Mouse (Mus musculus) limb, embryonic 14.5 days (tissue): ENCODE measurements around the gene Atxn10. TPM values are rescaled to one million over a fixed set of nuclear protein-coding genes. Genes with fewer than 3 reads are reported as not detected.

ENCODE experiments used
- ATAC-seq: fragments of 200-750 bp; cut with Nextera tagmentation; 2 replicates; pipeline ENCODE4 v1.8.0; 2017; ENCODE audit warnings: low read depth, moderate number of reproducible peaks, moderate TSS enrichment; ENCODE audit not compliant: low FRiP score
- DNase-seq: peaks from one replicate; pipeline ENCODE4 v3.0.0-alpha.2; 2015; ENCODE audit warnings: low spot score
- H3K27ac ChIP-seq: fragments of 300-500 bp; sonication (generic); replicated peaks from 2 replicates; pipeline ENCODE4 v1.5.1; 2014; ENCODE audit warnings: low read depth, mild to moderate bottlenecking, low read length, moderate library complexity, mixed read lengths
- H3K27me3 ChIP-seq: fragments of 300-500 bp; sonication (generic); 2 replicates; pipeline ENCODE4 v1.6.1; 2014; ENCODE audit warnings: low read length, mixed read lengths; ENCODE audit not compliant: control insufficient read depth, insufficient read depth
- H3K36me3 ChIP-seq: fragments of 300-500 bp; sonication (generic); 2 replicates; pipeline ENCODE4 v1.6.1; 2014; ENCODE audit warnings: mild to moderate bottlenecking, low read length, moderate library complexity, mixed read lengths; ENCODE audit not compliant: control insufficient read depth, insufficient read depth
- H3K4me1 ChIP-seq: fragments of 300-500 bp; sonication (generic); 2 replicates; pipeline ENCODE4 v1.6.1; 2014; ENCODE audit warnings: antibody characterized with exemption, low read length, mixed read lengths; ENCODE audit not compliant: control insufficient read depth, insufficient read depth
- H3K4me2 ChIP-seq: fragments of 300-500 bp; sonication (generic); replicated peaks from 2 replicates; pipeline ENCODE4 v1.6.1; 2014; ENCODE audit warnings: low read depth, mild to moderate bottlenecking, low read length, moderate library complexity; ENCODE audit not compliant: severe bottlenecking
- H3K4me3 ChIP-seq: fragments of 300-500 bp; sonication (generic); replicated peaks from 2 replicates; pipeline ENCODE4 v1.5.1; 2014; ENCODE audit warnings: low read length
- H3K9ac ChIP-seq: fragments of 300-500 bp; sonication (generic); 2 replicates; pipeline ENCODE4 v1.6.1; 2014; ENCODE audit warnings: mild to moderate bottlenecking, low read depth, low read length, moderate library complexity; ENCODE audit not compliant: severe bottlenecking
- H3K9me3 ChIP-seq: fragments of 300-500 bp; sonication (generic); 2 replicates; pipeline ENCODE4 v1.6.1; 2016; ENCODE audit warnings: low read length; ENCODE audit not compliant: control insufficient read depth
- POLR2A ChIP-seq: fragments of 200-500 bp; IDR thresholded peaks from 2 replicates; pipeline ENCODE4 v1.8.0; 2012; ENCODE audit warnings: inconsistent platforms, mild to moderate bottlenecking, moderate library complexity, borderline replicate concordance; ENCODE audit not compliant: insufficient read depth, insufficient read length; ENCODE audit errors: extremely low read depth
- WGBS: fragments of 180-500 bp; shearing (Covaris S2); extraction: QIAGEN DNeasy Blood & Tissue Kit; methylation state at CpG from one replicate; pipeline ENCODE4 v1.1.7; 2014; 5-methylcytosine and 5-hydroxymethylcytosine counted together
- polyA plus RNA-seq, 2 experiments: library from polyadenylated mRNA; depleted of rRNA in 1 of 2; stranded (reverse) in 1 of 2; unstranded in 1 of 2; fragments of >200 nt; fragmentation: Nextera tagmentation in 1 of 2; extraction: Ambion mirVana in 1 of 2; gene quantifications; 2 replicates each; pipeline versions ENCODE4 v1.2.1 to v1.2.3; 2012 to 2014

Gene Atxn10
- polyA plus RNA-seq, 2 experiments, result 187 to 300 TPM

DNA sequence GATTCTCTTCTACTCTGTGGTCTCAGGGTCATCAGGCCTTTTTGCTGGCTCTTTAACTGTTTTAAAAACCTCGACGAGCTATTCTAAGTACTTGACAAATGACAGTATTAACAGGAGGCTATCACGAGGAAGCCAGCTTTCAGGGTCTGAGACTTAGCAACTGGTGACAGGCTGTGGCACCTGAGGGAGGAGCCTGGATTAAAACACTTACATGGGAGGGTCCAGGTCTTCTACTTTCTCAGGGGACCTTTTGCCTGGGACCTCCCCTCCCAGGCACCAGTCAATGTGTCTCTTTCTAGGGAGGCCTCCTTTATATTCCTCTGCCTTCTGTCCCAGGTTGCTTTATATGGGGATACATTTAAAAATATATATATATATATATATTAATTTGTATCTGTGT lies 1.8 kb upstream of the Atxn10 start:
- Histone ChIP-seq H3K27me3 (no peaks in the 10 kb centered on the region), H3K27ac (no peak overlapping the region), H3K4me1 (peaks cover 8% of the 10 kb centered on the region), H3K4me2 (no peak overlapping the region), H3K36me3 (no peaks in the 10 kb centered on the region), H3K9me3 (no peaks in the 10 kb centered on the region), H3K4me3 (no peak overlapping the region), H3K9ac (no peak overlapping the region)
- no peak for TF ChIP-seq POLR2A
- ATAC-seq (no peak), DNase-seq (no peak)
- WGBS, result 60% methylated on average over 3 of the region's 3 CpGs

DNA sequence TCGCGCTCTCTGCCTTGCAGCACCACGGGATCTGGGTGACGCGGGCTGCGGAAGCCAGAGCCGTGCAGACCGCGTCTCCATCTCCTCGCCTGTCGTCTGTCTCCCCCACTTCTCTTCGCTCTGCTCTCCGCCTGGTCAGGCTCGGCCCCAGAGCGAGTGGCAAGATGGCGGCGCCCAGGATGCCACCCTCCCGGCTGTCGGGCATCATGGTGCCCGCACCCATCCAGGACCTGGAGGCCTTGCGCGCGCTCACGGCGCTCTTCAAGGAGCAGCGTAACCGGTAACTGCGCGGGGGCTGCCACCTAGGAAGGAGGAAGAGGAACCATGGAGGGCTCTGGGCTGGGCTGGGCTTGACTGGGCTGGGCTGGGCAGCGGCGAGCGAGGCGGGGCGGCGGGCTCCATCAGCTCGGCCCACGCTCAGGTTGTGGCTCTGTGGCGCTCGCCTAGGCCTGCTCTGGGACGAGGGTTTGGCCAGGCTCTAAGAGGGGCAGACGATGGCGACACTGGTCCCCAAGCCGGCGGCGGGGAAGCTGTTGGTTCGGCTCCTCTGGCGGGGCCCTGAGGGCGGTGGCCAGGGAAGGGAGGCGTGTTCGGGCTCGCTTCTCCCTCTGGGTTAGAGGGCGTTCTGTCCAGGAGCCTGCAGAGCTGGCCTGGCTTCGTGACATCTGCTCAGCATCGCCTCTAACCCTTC lies 401 bp downstream of the Atxn10 start:
- Histone ChIP-seq H3K27ac (peak overlapping the region; percentile 96), H3K4me3 (peak overlapping the region; percentile 93), H3K9me3 (no peaks in the 10 kb centered on the region), H3K4me2 (peak overlapping the region; percentile 79), H3K9ac (peak overlapping the region; percentile 90), H3K27me3 (no peaks in the 10 kb centered on the region), H3K36me3 (no peaks in the 10 kb centered on the region), H3K4me1 (peaks cover 8% of the 10 kb centered on the region)
- peak; percentile 79 for DNase-seq
- peak; percentile 94 for ATAC-seq
- 0% methylated on average over 43 of the region's 54 CpGs for WGBS
- peak; percentile 79; the same call in 1 of the 2 replicates for TF ChIP-seq POLR2A

DNA sequence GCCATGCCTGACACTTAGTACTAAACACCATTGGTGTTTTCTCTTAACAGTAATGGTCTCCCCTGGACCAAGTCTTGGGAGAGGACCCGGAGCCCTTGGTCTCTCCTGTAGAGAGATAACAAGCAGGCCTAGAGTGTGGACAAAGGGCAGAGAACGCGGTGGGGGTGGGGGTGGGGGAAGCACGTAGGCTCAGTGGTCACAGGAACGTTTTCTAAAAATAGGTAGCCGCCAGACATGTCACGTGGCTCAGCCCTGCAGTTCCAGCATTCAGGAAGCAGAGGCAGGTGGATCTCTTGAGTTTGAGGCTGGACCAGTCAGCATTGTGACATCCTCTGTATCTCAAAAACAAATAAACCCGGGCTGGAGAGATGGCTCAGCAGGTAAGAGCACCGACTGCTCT lies 1.2 kb downstream of the Atxn10 start:
- H3K4me1 ChIP-seq, result peaks cover 8% of the 10 kb centered on the region
- DNase-seq (no peak), ATAC-seq (no peak)
- no peaks in the 10 kb centered on the region for H3K9me3 ChIP-seq
- H3K27me3 ChIP-seq, result no peaks in the 10 kb centered on the region
- H3K4me3 ChIP-seq, result peak overlapping the region; percentile 93
- no peak for TF ChIP-seq POLR2A
- peak overlapping the region; percentile 90 for H3K9ac ChIP-seq
- H3K36me3 ChIP-seq, result no peaks in the 10 kb centered on the region
- peak overlapping the region; percentile 96 for H3K27ac ChIP-seq
- H3K4me2 ChIP-seq, result peak overlapping the region; percentile 79
- WGBS, result 49% methylated on average over 9 of the region's 9 CpGs

DNA sequence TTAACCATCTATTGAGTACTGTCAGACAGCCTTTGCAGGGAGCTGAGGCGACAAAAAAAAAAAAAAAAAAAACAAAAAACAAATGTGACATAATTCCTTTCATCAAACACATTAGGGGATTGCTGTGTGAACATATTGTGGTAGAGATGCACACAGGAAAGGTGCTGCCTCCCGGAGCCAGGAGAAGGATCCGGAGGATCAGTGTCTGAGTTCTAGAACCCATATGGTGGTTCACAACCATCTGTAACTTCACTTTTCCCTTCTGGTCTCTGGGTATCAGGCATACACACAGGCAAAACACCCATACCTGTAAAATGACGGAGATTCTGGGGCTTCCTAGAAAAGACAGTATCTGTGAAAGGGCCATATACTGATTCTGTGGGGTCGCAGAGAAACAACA lies 1.9 kb downstream of the Atxn10 start:
- DNase-seq, result no peak
- Histone ChIP-seq H3K36me3 (no peaks in the 10 kb centered on the region), H3K27ac (no peak overlapping the region), H3K4me3 (no peak overlapping the region), H3K27me3 (no peaks in the 10 kb centered on the region), H3K4me1 (peaks cover 8% of the 10 kb centered on the region), H3K9me3 (no peaks in the 10 kb centered on the region), H3K4me2 (no peak overlapping the region), H3K9ac (no peak overlapping the region)
- TF ChIP-seq POLR2A, result no peak
- ATAC-seq, result no peak
- 93% methylated on average over 5 of the region's 5 CpGs for WGBS

DNA sequence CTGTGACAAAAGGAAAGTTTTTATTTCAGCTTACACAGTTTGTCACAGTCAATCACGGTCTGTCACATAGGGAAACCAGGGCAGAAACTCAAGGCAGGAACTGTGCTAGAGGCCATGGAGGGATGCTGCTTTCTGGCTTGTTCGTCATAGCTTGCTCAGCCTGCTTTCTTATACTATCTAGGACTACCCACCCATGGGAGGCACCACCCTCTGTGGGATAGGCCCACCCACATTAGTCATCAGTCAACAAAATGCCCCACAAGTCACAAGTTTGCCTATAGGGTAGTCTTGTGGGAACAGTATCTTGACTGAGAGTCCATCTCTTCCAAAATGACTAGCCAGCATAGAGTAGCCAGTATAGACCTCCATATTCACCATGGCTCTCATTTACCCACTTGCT lies 6.2 kb downstream of the Atxn10 start:
- Histone ChIP-seq H3K27ac (no peak overlapping the region), H3K4me2 (no peak overlapping the region), H3K4me3 (no peak overlapping the region), H3K36me3 (no peaks in the 10 kb centered on the region), H3K4me1 (peaks cover 2% of the 10 kb centered on the region), H3K27me3 (no peaks in the 10 kb centered on the region), H3K9ac (no peak overlapping the region), H3K9me3 (no peaks in the 10 kb centered on the region)
- WGBS, result 94% methylated on average over 2 of the region's 2 CpGs
- ATAC-seq (no peak), DNase-seq (no peak)
- TF ChIP-seq POLR2A, result no peak

GRCm38 (mm10) chr15:85344673-85345072 lies 8.6 kb downstream of the Atxn10 start:
- Histone ChIP-seq H3K9ac (no peak overlapping the region), H3K9me3 (no peaks in the 10 kb centered on the region), H3K4me2 (no peak overlapping the region), H3K36me3 (no peaks in the 10 kb centered on the region), H3K4me1 (no peaks in the 10 kb centered on the region), H3K27ac (no peak overlapping the region), H3K27me3 (no peaks in the 10 kb centered on the region), H3K4me3 (no peak overlapping the region)
- TF ChIP-seq POLR2A, result no peak
- 58% methylated on average over 2 of the region's 2 CpGs for WGBS
- ATAC-seq, result no peak
- DNase-seq, result no peak
